Mouse (Mus musculus) cerebellum, adult 9-11 months (tissue): ENCODE measurements around the gene Pcf11.

Source experiments
- DNase-seq: peaks from one replicate; pipeline ENCODE4 v3.0.0; 2022

Gene Pcf11

GRCm38 (mm10) chr7:92636295-92637011, 33.3 kb downstream of the Pcf11 start:
- DNase-seq, result no peak

GRCm38 (mm10) chr7:92630167-92630566, 39.6 kb downstream of the Pcf11 start:
- no peak for DNase-seq

GRCm38 (mm10) chr7:92624488-92624887, 45.2 kb downstream of the Pcf11 start:
- DNase-seq, result no peak

GRCm38 (mm10) chr7:92610830-92611229, 58.9 kb downstream of the Pcf11 start:
- no peak for DNase-seq

GRCm38 (mm10) chr7:92604961-92605360, 64.8 kb downstream of the Pcf11 start:
- DNase-seq, result no peak
